Mouse (Mus musculus): Measurements from ENCODE around the gene Myo1b. TPM values are rescaled to one million over a fixed set of nuclear protein-coding genes. Genes with fewer than 3 reads are reported as not detected.

The Myo1b gene
- polyA plus RNA-seq, 1 experiment from 2014 or later: 27.4 TPM

DNA sequence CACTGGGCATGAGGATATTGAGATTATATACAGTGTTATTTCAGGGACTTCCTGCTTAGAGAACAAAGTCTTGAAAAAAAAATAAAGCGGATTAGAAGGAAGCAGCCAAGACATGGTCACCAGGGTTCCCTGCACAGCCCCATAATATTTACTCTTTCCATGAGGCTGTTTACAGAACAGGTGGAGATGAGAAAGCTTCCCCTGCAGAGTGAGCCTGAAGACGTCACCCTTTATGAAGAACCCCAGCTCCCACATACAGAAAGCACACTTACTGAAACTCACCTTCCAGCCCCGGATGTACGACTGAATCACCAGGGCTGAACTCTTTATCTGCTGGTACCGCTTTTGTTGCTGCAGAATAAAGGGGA is 145.4 kb downstream of the Myo1b start:
- Histone ChIP-seq H3K4me2 (no peak overlapping the region), H3K4me1 (replicated peaks) (no peaks in the 10 kb centered on the region), H3K27me3 (no peaks in the 10 kb centered on the region), H3K4me3 (no peak overlapping the region), H3K9me3 (replicated peaks) (no peaks in the 10 kb centered on the region), H3K36me3 (peaks cover 24% of the 10 kb centered on the region), H3K9ac (no peak overlapping the region), H3K27ac (no peak overlapping the region)
- no peak for ATAC-seq (replicated peaks; ENCODE audit: insufficient number of reproducible peaks, insufficient read depth, low FRiP score, low read depth)
- WGBS: 70% methylated on average over 5 of the region's 5 CpGs

DNA sequence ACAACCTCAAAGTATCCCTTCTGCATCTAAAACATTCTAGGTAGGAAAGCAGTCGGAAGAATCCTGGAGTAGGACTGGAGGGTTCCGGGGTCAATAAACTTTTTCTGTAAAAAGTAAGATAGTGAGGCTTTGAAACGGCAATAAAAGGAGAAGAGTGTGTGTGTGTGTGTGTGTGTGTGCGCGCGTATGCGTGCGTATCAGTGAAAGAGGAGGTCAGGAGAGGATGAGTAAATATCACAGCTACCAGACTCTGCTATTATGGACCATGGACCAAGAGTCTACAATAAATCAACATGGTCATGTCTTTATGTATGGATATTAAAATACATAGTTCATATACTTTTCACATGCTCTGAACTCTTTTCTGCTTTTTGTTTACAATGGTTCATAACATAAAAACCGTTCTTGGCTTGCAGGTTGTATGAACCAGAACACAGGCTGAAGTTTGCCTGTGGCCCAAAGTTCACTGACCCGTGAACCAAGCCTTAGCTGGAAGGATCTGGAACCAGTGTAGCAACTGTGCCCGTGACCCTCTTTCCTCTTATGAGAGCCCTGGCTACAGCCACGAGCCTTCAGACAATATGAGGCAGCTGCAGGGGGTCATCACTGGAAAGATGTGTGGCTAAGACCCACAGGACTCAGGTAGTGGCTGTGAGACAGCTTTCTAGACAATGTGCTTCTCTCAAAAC is 145.9 kb downstream of the Myo1b start:
- H3K4me2 ChIP-seq: no peak overlapping the region

DNA sequence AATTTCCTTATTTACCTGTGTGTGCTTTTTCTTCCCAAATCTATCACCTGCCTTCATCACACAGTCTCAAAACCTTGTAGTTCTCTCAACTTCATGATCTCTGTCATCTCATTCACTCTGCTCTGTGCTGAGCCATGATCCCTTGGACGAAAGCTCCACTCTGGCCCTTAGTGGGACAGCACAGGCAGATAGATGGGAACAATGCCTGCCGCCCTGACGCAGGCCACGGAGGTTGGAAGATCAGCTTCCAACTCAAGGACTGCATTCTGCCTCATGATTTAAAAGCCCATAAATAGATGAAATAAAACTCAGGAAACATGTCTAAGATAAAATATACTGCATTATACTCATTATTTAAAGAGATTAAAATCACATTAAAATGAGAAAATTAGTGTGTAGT is 149.6 kb downstream of the Myo1b start:
- Histone ChIP-seq H3K4me1 (replicated peaks) (peaks cover 5% of the 10 kb centered on the region; the same call in 1 of the 2 replicates), H3K9me3 (replicated peaks) (no peaks in the 10 kb centered on the region), H3K27ac (no peak overlapping the region), H3K9ac (no peak overlapping the region), H3K27me3 (no peaks in the 10 kb centered on the region), H3K4me2 (no peak overlapping the region), H3K36me3 (no peaks in the 10 kb centered on the region), H3K4me3 (no peak overlapping the region)
- WGBS: 92% methylated on average over 4 of the region's 4 CpGs
- ATAC-seq (replicated peaks; ENCODE audit: insufficient number of reproducible peaks, insufficient read depth, low FRiP score, low read depth): no peak

More for the DNA sequence above, 145.9 kb downstream of the Myo1b start:
- H3K4me1 ChIP-seq (replicated peaks): peaks cover 3% of the 10 kb centered on the region; the same call in 1 of the 2 replicates
- H3K27ac ChIP-seq: no peak overlapping the region
- no peak overlapping the region for H3K9ac ChIP-seq
- no peaks in the 10 kb centered on the region for H3K27me3 ChIP-seq
- H3K4me3 ChIP-seq: no peak overlapping the region
- peaks cover 19% of the 10 kb centered on the region; the same call in 1 of the 2 replicates for H3K36me3 ChIP-seq
- no peak for ATAC-seq (replicated peaks; ENCODE audit: insufficient number of reproducible peaks, insufficient read depth, low FRiP score, low read depth)
- 84% methylated on average over 12 of the region's 12 CpGs for WGBS
- H3K9me3 ChIP-seq (replicated peaks): no peaks in the 10 kb centered on the region

DNA sequence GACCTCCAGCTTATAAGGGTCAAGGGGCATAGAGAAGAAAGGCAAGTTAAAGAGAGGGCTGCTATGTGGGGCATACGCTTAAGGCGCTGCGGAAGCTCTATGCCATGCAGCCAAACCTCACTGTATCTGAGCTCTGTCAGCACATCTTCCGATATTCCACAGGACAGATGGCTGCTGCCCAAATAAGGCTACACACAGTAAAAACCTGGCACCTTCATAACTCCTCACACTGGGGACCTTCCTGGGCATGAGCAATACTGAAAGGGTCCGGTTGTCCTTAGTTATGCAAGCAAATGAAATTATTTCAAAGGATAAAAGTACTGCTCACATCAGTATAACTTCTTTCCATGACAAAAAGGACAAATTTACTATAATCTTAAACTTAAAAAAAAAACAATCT is 150.7 kb downstream of the Myo1b start:
- H3K27me3 ChIP-seq: no peaks in the 10 kb centered on the region
- H3K9ac ChIP-seq: no peak overlapping the region
- H3K9me3 ChIP-seq (replicated peaks): no peaks in the 10 kb centered on the region
- H3K4me3 ChIP-seq: no peak overlapping the region
- WGBS: 38% methylated on average over 5 of the region's 5 CpGs
- no peak overlapping the region for H3K4me2 ChIP-seq
- 0 out of 2 replicates have a peak, but pooled peaks cover 5% of the 10 kb centered on the region for H3K36me3 ChIP-seq
- peaks cover 5% of the 10 kb centered on the region; the same call in 1 of the 2 replicates for H3K4me1 ChIP-seq (replicated peaks)
- ATAC-seq (replicated peaks; ENCODE audit: insufficient number of reproducible peaks, insufficient read depth, low FRiP score, low read depth): no peak
- H3K27ac ChIP-seq: no peak overlapping the region

DNA sequence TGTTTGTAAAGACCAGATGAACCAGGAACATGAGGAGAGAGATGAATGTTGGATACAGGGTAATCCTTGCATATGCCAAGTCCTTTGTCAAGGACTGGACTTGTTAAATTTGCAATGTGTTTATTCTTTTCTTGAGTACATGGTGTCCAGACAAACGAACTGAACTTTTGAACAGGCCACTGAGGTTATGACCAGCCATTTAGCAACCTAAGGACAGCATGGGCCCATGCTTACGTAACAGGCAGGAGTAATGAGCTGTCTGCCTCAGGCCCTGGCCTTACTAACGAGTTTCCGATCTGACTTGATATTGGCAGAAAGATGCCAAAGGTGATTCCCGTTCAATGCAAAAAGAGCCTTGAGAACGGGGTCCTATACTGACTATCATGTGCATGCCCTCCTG is 156.2 kb downstream of the Myo1b start:
- Histone ChIP-seq H3K27me3 (no peaks in the 10 kb centered on the region), H3K4me1 (replicated peaks) (no peaks in the 10 kb centered on the region), H3K9me3 (replicated peaks) (no peaks in the 10 kb centered on the region), H3K27ac (no peak overlapping the region), H3K4me3 (no peak overlapping the region), H3K4me2 (no peak overlapping the region), H3K9ac (no peak overlapping the region), H3K36me3 (peaks cover 19% of the 10 kb centered on the region; the same call in 1 of the 2 replicates)
- WGBS: 85% methylated on average over 6 of the region's 6 CpGs
- ATAC-seq (replicated peaks; ENCODE audit: insufficient number of reproducible peaks, insufficient read depth, low FRiP score, low read depth): no peak

DNA sequence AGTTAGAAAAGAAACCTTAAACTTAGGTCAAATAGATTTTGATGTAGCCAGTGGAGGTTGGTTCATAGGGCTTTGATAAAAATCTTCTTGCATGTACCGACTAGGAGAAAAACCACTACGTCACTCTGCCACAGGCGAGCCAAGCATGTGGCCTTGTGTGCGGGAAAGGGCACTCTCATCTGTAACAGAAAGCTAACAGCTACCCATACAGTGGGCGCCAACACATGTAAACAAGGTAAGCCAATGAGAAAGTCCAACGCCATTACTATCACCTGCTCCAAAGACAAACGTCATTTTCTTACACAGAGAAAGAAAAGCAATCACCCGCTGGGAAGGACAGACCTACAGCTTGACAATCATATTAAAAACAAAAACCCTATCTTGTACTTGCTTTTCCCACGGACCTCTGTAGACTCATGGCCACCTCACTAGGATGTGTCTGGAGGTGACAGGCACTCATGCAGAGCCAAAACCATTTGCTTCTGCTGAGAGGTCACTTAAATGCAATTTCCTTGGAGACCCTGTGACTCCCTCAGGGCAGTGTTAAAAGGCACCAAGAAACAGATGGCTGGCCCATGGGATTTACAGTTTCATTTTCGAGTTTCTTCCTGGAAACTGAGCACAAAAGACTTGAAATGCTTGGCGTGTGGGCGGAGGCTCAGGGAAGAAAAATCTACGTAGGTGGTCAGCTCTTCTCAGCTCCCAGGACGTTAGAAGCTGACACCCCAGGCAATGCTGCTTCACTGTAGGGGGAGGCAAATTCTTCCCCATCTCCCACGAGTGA is 157.4 kb downstream of the Myo1b start:
- Histone ChIP-seq H3K9me3 (replicated peaks) (no peaks in the 10 kb centered on the region), H3K4me1 (replicated peaks) (no peaks in the 10 kb centered on the region), H3K36me3 (peaks cover 19% of the 10 kb centered on the region; the same call in 1 of the 2 replicates), H3K27ac (no peak overlapping the region), H3K4me2 (no peak overlapping the region), H3K9ac (no peak overlapping the region), H3K4me3 (no peak overlapping the region), H3K27me3 (no peaks in the 10 kb centered on the region)
- ATAC-seq (replicated peaks; ENCODE audit: insufficient number of reproducible peaks, insufficient read depth, low FRiP score, low read depth): no peak
- 70% methylated on average over 15 of the region's 15 CpGs for WGBS

DNA sequence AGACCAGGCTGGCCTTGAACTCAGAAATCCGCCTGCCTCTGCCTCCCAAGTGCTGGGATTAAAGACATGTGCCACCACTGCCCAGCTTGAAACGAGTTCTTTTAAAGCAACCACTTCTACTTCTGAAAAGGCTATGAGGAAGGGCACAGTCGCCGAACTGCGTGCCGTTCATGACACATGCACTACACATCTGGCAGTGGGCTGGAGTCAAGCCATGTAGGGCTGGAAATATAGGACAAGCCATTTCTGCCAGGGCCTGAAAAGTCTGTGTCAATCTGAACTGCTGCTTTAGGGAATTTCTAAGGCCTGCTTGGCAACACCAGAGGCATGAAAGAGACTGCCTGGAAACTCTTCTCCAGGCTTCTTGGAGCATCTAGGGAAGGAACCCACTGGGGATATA is 162.2 kb downstream of the Myo1b start:
- Histone ChIP-seq H3K4me1 (replicated peaks) (peaks cover 2% of the 10 kb centered on the region), H3K9me3 (replicated peaks) (no peaks in the 10 kb centered on the region), H3K9ac (no peak overlapping the region), H3K27ac (no peak overlapping the region), H3K36me3 (peaks cover 9% of the 10 kb centered on the region; the same call in 1 of the 2 replicates), H3K4me3 (no peak overlapping the region), H3K4me2 (no peak overlapping the region), H3K27me3 (no peaks in the 10 kb centered on the region)
- ATAC-seq (replicated peaks; ENCODE audit: insufficient number of reproducible peaks, insufficient read depth, low FRiP score, low read depth): no peak
- WGBS: 93% methylated on average over 6 of the region's 6 CpGs

DNA sequence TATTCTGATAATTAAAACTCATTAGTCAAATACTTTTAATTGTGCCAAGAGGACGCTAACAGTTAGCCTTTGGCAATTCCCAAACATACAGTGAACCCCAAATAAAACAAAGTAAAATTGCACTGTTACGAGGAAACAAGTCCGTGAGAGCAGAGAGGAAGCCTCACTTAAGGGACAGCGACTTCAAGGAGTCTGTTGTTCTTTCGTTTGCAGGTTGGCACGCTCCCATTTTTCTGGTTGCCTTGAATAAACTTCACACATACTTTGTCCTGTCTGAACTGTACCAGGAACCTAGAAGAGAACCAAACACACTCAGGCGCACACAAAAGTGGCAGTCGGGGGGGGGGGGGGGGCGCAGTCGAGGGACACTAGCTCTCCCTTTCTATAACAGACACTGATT is 164.9 kb downstream of the Myo1b start:
- no peaks in the 10 kb centered on the region for H3K27me3 ChIP-seq
- no peak overlapping the region for H3K27ac ChIP-seq
- H3K36me3 ChIP-seq: peaks cover 5% of the 10 kb centered on the region; the same call in 1 of the 2 replicates
- H3K4me3 ChIP-seq: no peak overlapping the region
- H3K4me1 ChIP-seq (replicated peaks): peaks cover 14% of the 10 kb centered on the region
- H3K9ac ChIP-seq: no peak overlapping the region
- ATAC-seq (replicated peaks; ENCODE audit: insufficient number of reproducible peaks, insufficient read depth, low FRiP score, low read depth): no peak
- H3K9me3 ChIP-seq (replicated peaks): no peaks in the 10 kb centered on the region
- H3K4me2 ChIP-seq: no peak overlapping the region
- WGBS: 66% methylated on average over 10 of the region's 10 CpGs

DNA sequence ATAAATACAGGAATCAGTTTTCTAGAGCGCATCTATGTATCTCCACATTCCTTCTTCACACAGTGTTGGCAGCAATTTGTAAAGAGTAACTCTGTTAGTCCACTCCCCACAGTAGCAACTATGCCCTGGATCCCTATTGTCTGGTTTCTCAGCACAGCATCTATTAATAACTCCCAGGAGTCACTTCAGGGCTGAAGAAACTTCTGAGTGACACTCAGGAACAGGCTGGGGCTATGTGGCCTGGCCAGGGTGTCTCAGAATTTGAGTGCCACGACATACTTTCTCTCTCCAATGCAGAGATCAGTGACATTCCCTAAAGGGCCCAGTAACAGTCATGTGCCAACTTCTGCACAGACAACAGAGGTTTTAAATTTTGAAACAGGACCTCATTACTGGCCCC is 167.6 kb downstream of the Myo1b start:
- Histone ChIP-seq H3K27me3 (no peaks in the 10 kb centered on the region), H3K27ac (no peak overlapping the region), H3K4me3 (no peak overlapping the region), H3K36me3 (no peaks in the 10 kb centered on the region), H3K4me1 (replicated peaks) (peaks cover 14% of the 10 kb centered on the region), H3K4me2 (no peak overlapping the region), H3K9ac (no peak overlapping the region), H3K9me3 (replicated peaks) (no peaks in the 10 kb centered on the region)
- 43% methylated on average over 2 of the region's 2 CpGs for WGBS
- ATAC-seq (replicated peaks; ENCODE audit: insufficient number of reproducible peaks, insufficient read depth, low FRiP score, low read depth): no peak

DNA sequence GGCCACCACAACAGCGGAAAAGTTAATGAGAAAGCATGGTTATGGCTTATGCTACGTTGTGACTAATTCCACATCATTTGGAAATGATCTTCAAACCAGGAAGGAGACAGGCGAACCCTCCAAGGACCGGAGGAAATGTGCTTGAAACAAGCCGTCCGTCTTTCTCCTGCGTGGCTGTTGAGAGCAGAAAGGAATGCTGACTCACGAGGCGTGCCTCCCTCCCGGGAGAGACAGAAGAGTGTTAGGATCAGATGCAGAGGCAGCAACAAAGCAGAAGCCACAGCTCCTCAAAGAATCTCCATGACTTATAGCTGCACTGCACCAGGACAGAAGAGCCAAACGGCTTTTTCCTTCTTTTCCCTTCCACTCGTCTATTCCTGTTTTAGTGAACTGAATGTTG is 168.4 kb downstream of the Myo1b start:
- Histone ChIP-seq H3K9me3 (replicated peaks) (no peaks in the 10 kb centered on the region), H3K27me3 (no peaks in the 10 kb centered on the region), H3K36me3 (no peaks in the 10 kb centered on the region), H3K9ac (no peak overlapping the region), H3K4me2 (0 out of 2 replicates have a peak overlapping the region, but pooled peaks have one; percentile 26), H3K27ac (no peak overlapping the region), H3K4me1 (replicated peaks) (peaks cover 14% of the 10 kb centered on the region), H3K4me3 (no peak overlapping the region)
- WGBS: 15% methylated on average over 12 of the region's 12 CpGs
- no peak for ATAC-seq (replicated peaks; ENCODE audit: insufficient number of reproducible peaks, insufficient read depth, low FRiP score, low read depth)

DNA sequence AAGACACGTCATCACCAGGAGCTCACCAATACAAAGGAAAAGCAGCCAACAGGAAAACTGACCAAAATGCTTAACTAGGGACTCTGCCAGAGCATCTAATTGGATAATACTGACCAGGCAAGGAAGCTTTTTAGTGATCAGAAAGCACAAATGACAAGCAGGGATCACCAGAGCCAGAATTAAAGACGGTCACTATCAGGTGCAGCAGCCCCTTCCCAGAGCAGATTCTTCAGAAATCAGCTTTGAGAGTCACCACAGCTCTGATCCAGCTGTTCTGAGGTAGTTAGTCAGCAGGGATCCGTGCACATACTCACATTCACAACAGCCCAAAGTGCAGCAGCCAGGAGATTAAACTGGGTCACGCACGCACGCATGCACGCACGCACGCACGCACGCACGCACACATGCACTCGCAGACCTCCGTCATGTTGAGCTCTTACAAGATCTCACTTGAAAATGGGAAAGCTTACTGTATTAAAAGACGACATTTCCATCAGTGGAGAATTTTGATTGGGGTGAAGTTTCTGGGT is 169.1 kb downstream of the Myo1b start:
- no peaks in the 10 kb centered on the region for H3K9me3 ChIP-seq (replicated peaks)
- no peaks in the 10 kb centered on the region for H3K27me3 ChIP-seq
- H3K36me3 ChIP-seq: no peaks in the 10 kb centered on the region
- H3K4me2 ChIP-seq: no peak overlapping the region
- H3K9ac ChIP-seq: no peak overlapping the region
- no peak for ATAC-seq (replicated peaks; ENCODE audit: insufficient number of reproducible peaks, insufficient read depth, low FRiP score, low read depth)
- no peak overlapping the region for H3K27ac ChIP-seq
- 90% methylated on average over 15 of the region's 15 CpGs for WGBS
- no peak overlapping the region for H3K4me3 ChIP-seq
- H3K4me1 ChIP-seq (replicated peaks): peaks cover 14% of the 10 kb centered on the region
